Mouse (Mus musculus): ENCODE results near the gene Dmrtc2. TPM values are rescaled to one million over a fixed set of nuclear protein-coding genes. Genes with fewer than 3 reads are reported as not detected.

Gene Dmrtc2
- polyA plus RNA-seq, 1 experiment from 2014 or later = not detected

GRCm38 (mm10) chr7:24912480-24912879, 42.6 kb downstream of the Dmrtc2 start:
- TF ChIP-seq CTCF (IDR thresholded peaks at IDR 0.05; ENCODE audit: low read depth) = no peak
- Histone ChIP-seq H3K4me3 (ENCODE audit: low read depth, low read length) (no peak overlapping the region), H3K4me2 (replicated peaks; ENCODE audit: low read depth) (no peak overlapping the region), H3K36me3 (ENCODE audit: control insufficient read depth, insufficient read depth) (peaks cover 54% of the 10 kb centered on the region), H3K9me3 (ENCODE audit: control insufficient read depth) (no peaks in the 10 kb centered on the region), H3K4me1 (replicated peaks; ENCODE audit: control insufficient read depth, insufficient read depth, low read length) (no peaks in the 10 kb centered on the region), H3K27me3 (replicated peaks; ENCODE audit: control insufficient read depth, insufficient read depth, low read length) (no peaks in the 10 kb centered on the region), H3K27ac (ENCODE audit: low read depth, low read length) (no peak overlapping the region), H3K9ac (ENCODE audit: low read depth, low read length) (no peak overlapping the region)
- ATAC-seq = no peak
- 91% methylated on average over 14 of the region's 14 CpGs for WGBS

GRCm38 (mm10) chr7:24918763-24919323, 49.0 kb downstream of the Dmrtc2 start:
- Histone ChIP-seq H3K4me1 (replicated peaks; ENCODE audit: control insufficient read depth, insufficient read depth, low read length) (no peaks in the 10 kb centered on the region), H3K4me2 (replicated peaks; ENCODE audit: low read depth) (no peak overlapping the region), H3K9ac (ENCODE audit: low read depth, low read length) (no peak overlapping the region), H3K27me3 (replicated peaks; ENCODE audit: control insufficient read depth, insufficient read depth, low read length) (no peaks in the 10 kb centered on the region), H3K4me3 (ENCODE audit: low read depth, low read length) (no peak overlapping the region), H3K27ac (ENCODE audit: low read depth, low read length) (no peak overlapping the region), H3K9me3 (ENCODE audit: control insufficient read depth) (no peaks in the 10 kb centered on the region), H3K36me3 (ENCODE audit: control insufficient read depth, insufficient read depth) (peaks cover 69% of the 10 kb centered on the region)
- 90% methylated on average over 20 of the region's 20 CpGs for WGBS
- TF ChIP-seq CTCF (IDR thresholded peaks at IDR 0.05; ENCODE audit: low read depth) = no peak
- ATAC-seq = no peak

GRCm38 (mm10) chr7:24919728-24920127, 49.9 kb downstream of the Dmrtc2 start:
- Histone ChIP-seq H3K27me3 (replicated peaks; ENCODE audit: control insufficient read depth, insufficient read depth, low read length) (no peaks in the 10 kb centered on the region), H3K9ac (ENCODE audit: low read depth, low read length) (no peak overlapping the region), H3K4me1 (replicated peaks; ENCODE audit: control insufficient read depth, insufficient read depth, low read length) (no peaks in the 10 kb centered on the region), H3K4me2 (replicated peaks; ENCODE audit: low read depth) (no peak overlapping the region), H3K4me3 (ENCODE audit: low read depth, low read length) (no peak overlapping the region), H3K9me3 (ENCODE audit: control insufficient read depth) (no peaks in the 10 kb centered on the region), H3K27ac (ENCODE audit: low read depth, low read length) (no peak overlapping the region), H3K36me3 (ENCODE audit: control insufficient read depth, insufficient read depth) (peaks cover 78% of the 10 kb centered on the region)
- no peak for TF ChIP-seq CTCF (IDR thresholded peaks at IDR 0.05; ENCODE audit: low read depth)
- 70% methylated on average over 9 of the region's 9 CpGs for WGBS
- ATAC-seq = peak; percentile 58; the same call in 1 of the 2 replicates

Other genes with a start within 250 kb of the Dmrtc2 start
- 0.13 and 0.17 TPM in 2 replicates for gene Lypd3, start 233.5 kb upstream of the Dmrtc2 start, polyA plus RNA-seq (2015; fragmentation: Nextera tagmentation; extraction: Ambion mirVana)
- not detected in 2 replicates for gene Tex101, start 193.4 kb upstream of the Dmrtc2 start, polyA plus RNA-seq (2015; fragmentation: Nextera tagmentation; extraction: Ambion mirVana)
- gene BC049730, start 160.8 kb upstream of the Dmrtc2 start, polyA plus RNA-seq (2015; fragmentation: Nextera tagmentation; extraction: Ambion mirVana) = not detected in 2 replicates
- gene Gm4763, start 143.1 kb upstream of the Dmrtc2 start, polyA plus RNA-seq (2015; fragmentation: Nextera tagmentation; extraction: Ambion mirVana) = not detected in 2 replicates
- 0.69 and 1.1 TPM in 2 replicates for gene Cd177, start 109.7 kb upstream of the Dmrtc2 start, polyA plus RNA-seq (2015; fragmentation: Nextera tagmentation; extraction: Ambion mirVana)
- 0.29 and 0.37 TPM in 2 replicates for gene Ceacam10, start 92.9 kb upstream of the Dmrtc2 start, polyA plus RNA-seq (2015; fragmentation: Nextera tagmentation; extraction: Ambion mirVana)
- gene Gm9844, start 7.8 kb upstream of the Dmrtc2 start, polyA plus RNA-seq (2015; fragmentation: Nextera tagmentation; extraction: Ambion mirVana) = 20.6 and 28.0 TPM in 2 replicates
- not detected in 2 replicates for gene Lypd4, start 116 bp upstream of the Dmrtc2 start, polyA plus RNA-seq (2015; fragmentation: Nextera tagmentation; extraction: Ambion mirVana)
- gene Rps19, start 14.3 kb downstream of the Dmrtc2 start, polyA plus RNA-seq (2015; fragmentation: Nextera tagmentation; extraction: Ambion mirVana) = 1,134 and 1,200 TPM in 2 replicates
- gene Cd79a, start 27.3 kb downstream of the Dmrtc2 start, polyA plus RNA-seq (2015; fragmentation: Nextera tagmentation; extraction: Ambion mirVana) = 0.23 and 0.26 TPM in 2 replicates
- 32.6 and 35.9 TPM in 2 replicates for gene Arhgef1, start 32.9 kb downstream of the Dmrtc2 start, polyA plus RNA-seq (2015; fragmentation: Nextera tagmentation; extraction: Ambion mirVana)
- gene Gm4881, start 74.4 kb downstream of the Dmrtc2 start, polyA plus RNA-seq (2015; fragmentation: Nextera tagmentation; extraction: Ambion mirVana) = not detected in 2 replicates
- 127 and 129 TPM in 2 replicates for gene Rabac1, start 102.7 kb downstream of the Dmrtc2 start, polyA plus RNA-seq (2015; fragmentation: Nextera tagmentation; extraction: Ambion mirVana)
- gene Atp1a3, start 135.9 kb downstream of the Dmrtc2 start, polyA plus RNA-seq (2015; fragmentation: Nextera tagmentation; extraction: Ambion mirVana) = 3.4 and 3.6 TPM in 2 replicates
- 1.3 TPM in 2 replicates for gene Grik5, start 202.3 kb downstream of the Dmrtc2 start, polyA plus RNA-seq (2015; fragmentation: Nextera tagmentation; extraction: Ambion mirVana)
- gene Zfp574, start 202.5 kb downstream of the Dmrtc2 start, polyA plus RNA-seq (2015; fragmentation: Nextera tagmentation; extraction: Ambion mirVana) = 11.6 and 12.1 TPM in 2 replicates

Measured in intestine, postnatal 0 days (tissue).